Mouse (Mus musculus) CH12.LX (cell line): ENCODE measurements around the gene Mzt1. TPM values are rescaled to one million over a fixed set of nuclear protein-coding genes. Genes with fewer than 3 reads are reported as not detected.

Experiments used
- DNase-seq: peaks from one replicate; pipeline ENCODE4 v3.0.0-alpha.2; 2013; ENCODE audit errors: extremely low read depth
- H3K27ac ChIP-seq: 2 replicates; pipeline ENCODE4 v1.5.1; 2012; ENCODE audit warnings: low read depth, mild to moderate bottlenecking, control low read depth, moderate library complexity; ENCODE audit not compliant: insufficient read depth
- H3K27me3 ChIP-seq: replicated peaks from 2 replicates; pipeline ENCODE3; 2012; ENCODE audit warnings: inconsistent platforms
- H3K36me3 ChIP-seq, 2 experiments: replicated peaks in 1 of 2; 2 replicates each; pipeline versions ENCODE3 to v1.6.1; 2012; ENCODE audit warnings: inconsistent platforms in 1 of 2, low read length in 1 of 2, mild to moderate bottlenecking in 1 of 2, mixed read lengths in 1 of 2, moderate library complexity in 1 of 2; ENCODE audit not compliant: control insufficient read depth in 1 of 2, insufficient read depth in 1 of 2
- H3K4me1 ChIP-seq, 2 experiments: 2 replicates each; pipeline ENCODE4 v1.6.1; 2012; ENCODE audit warnings: inconsistent platforms in 1 of 2, moderate library complexity in 1 of 2; ENCODE audit not compliant: insufficient read depth in 2 of 2, control insufficient read depth in 1 of 2
- H3K4me2 ChIP-seq: 2 replicates; pipeline ENCODE4 v1.6.1; 2012; ENCODE audit warnings: low read depth, mild to moderate bottlenecking, control low read depth; ENCODE audit not compliant: poor library complexity, insufficient read depth, severe bottlenecking
- H3K4me3 ChIP-seq, 3 experiments: fragments of 150-350 bp in 1 of 3; sonication (generic) in 1 of 3; replicated peaks in 1 of 3; 2 replicates each; pipeline versions ENCODE3 to v1.5.1; 2011 to 2012; ENCODE audit warnings: low read depth in 2 of 3, low read length in 2 of 3, mild to moderate bottlenecking in 2 of 3, moderate library complexity in 2 of 3, control low read depth in 1 of 3, improper control_type of control experiment in 1 of 3, inconsistent platforms in 1 of 3, mixed read lengths in 1 of 3; ENCODE audit not compliant: poor library complexity in 1 of 3
- H3K79me2 ChIP-seq: replicated peaks from 2 replicates; pipeline ENCODE4 v1.6.1; 2012; ENCODE audit warnings: mild to moderate bottlenecking, moderate library complexity; ENCODE audit not compliant: control insufficient read depth, poor library complexity, insufficient read depth, severe bottlenecking; ENCODE audit errors: extremely low read depth
- H3K9ac ChIP-seq: 2 replicates; pipeline ENCODE4 v1.6.1; 2012; ENCODE audit warnings: low read depth, mild to moderate bottlenecking, control low read depth, moderate library complexity; ENCODE audit not compliant: insufficient read depth
- H3K9me3 ChIP-seq: replicated peaks from 2 replicates; pipeline ENCODE3; 2012; ENCODE audit warnings: low read length, inconsistent platforms, mixed read lengths
- CHD1 ChIP-seq: IDR thresholded peaks from 2 replicates; pipeline ENCODE4 v1.6.1; 2012; ENCODE audit warnings: low read depth, low read length, improper control_type of control experiment, inconsistent platforms
- E2F4 ChIP-seq: IDR thresholded peaks from 2 replicates; pipeline ENCODE4 v1.6.1; 2011; ENCODE audit warnings: low read depth, low read length, improper control_type of control experiment; ENCODE audit not compliant: insufficient replicate concordance
- KAT2A ChIP-seq: IDR thresholded peaks from 2 replicates; pipeline ENCODE4 v1.6.1; 2012; ENCODE audit warnings: low read length, improper control_type of control experiment, inconsistent platforms; ENCODE audit not compliant: insufficient replicate concordance
- MAFK ChIP-seq: IDR thresholded peaks from 2 replicates; pipeline ENCODE4 v1.6.1; 2011; ENCODE audit warnings: low read length, improper control_type of control experiment; ENCODE audit not compliant: insufficient replicate concordance
- MEF2A ChIP-seq: IDR thresholded peaks from 2 replicates; pipeline ENCODE4 v1.6.1; 2014; ENCODE audit warnings: low read depth, mild to moderate bottlenecking, inconsistent platforms, low read length, improper control_type of control experiment, borderline replicate concordance
- MXI1 ChIP-seq: IDR thresholded peaks from 2 replicates; pipeline ENCODE4 v1.6.1; 2011; ENCODE audit warnings: mild to moderate bottlenecking, low read depth, low read length, improper control_type of control experiment
- MYC ChIP-seq: IDR thresholded peaks from 2 replicates; pipeline ENCODE4 v1.6.1; 2011; ENCODE audit warnings: low read depth, mild to moderate bottlenecking, improper control_type of control experiment, low read length
- NRF1 ChIP-seq: IDR thresholded peaks from 2 replicates; pipeline ENCODE4 v1.6.1; 2014; ENCODE audit warnings: low read depth, mild to moderate bottlenecking, inconsistent platforms, low read length, improper control_type of control experiment, moderate library complexity
- POLR2AphosphoS2 ChIP-seq: IDR thresholded peaks from 2 replicates; pipeline ENCODE4 v1.6.1; 2011; ENCODE audit warnings: low read depth, low read length, improper control_type of control experiment
- SIN3A ChIP-seq: IDR thresholded peaks from 2 replicates; pipeline ENCODE4 v1.6.1; 2012; ENCODE audit warnings: low read length, improper control_type of control experiment, inconsistent platforms
- SMC3 ChIP-seq: IDR thresholded peaks from 2 replicates; pipeline ENCODE4 v1.6.1; 2011; ENCODE audit warnings: low read depth, low read length, improper control_type of control experiment
- TCF12 ChIP-seq: IDR thresholded peaks from 2 replicates; pipeline ENCODE4 v1.6.1; 2014; ENCODE audit warnings: low read depth, mild to moderate bottlenecking, inconsistent platforms, low read length, improper control_type of control experiment
- ZKSCAN1 ChIP-seq: IDR thresholded peaks from 2 replicates; pipeline ENCODE4 v1.6.1; 2012; ENCODE audit warnings: low read depth, inconsistent platforms, low read length, improper control_type of control experiment, borderline replicate concordance
- ZNF384 ChIP-seq: IDR thresholded peaks from 2 replicates; pipeline ENCODE4 v1.6.1; 2012; ENCODE audit warnings: low read depth, low read length, improper control_type of control experiment, inconsistent platforms
- dilution Hi-C: fragments of 300-500 bp; cut with MboI; formaldehyde crosslinking; loops from 2 replicates; pipeline ENCODE4 v1.14.3; 2020; ENCODE audit warnings: low sequenced_read_pairs; ENCODE audit not compliant: extremely low pct_unique_long_range_greater_than_20kb, extremely low pct_ligation_motif_present
- in situ Hi-C: fragments of 300-500 bp; cut with MboI; formaldehyde crosslinking; loops from 3 replicates; pipeline ENCODE4 v1.14.3; 2019; ENCODE audit warnings: low sequenced_read_pairs, low pct_ligation_motif_present, low pct_unique_long_range_greater_than_20kb, mixed read lengths
- polyA plus RNA-seq: library from polyadenylated mRNA; unstranded; fragments of >175 nt; gene quantifications from 2 replicates; pipeline ENCODE4 v1.2.1, GENCODE M21; 2012; ENCODE audit warnings: low read depth; ENCODE audit not compliant: insufficient read length
- total RNA-seq, 2 experiments: library from RNA; depleted of rRNA; stranded (reverse); fragments of 300-350 nt in 1 of 2; fragments of >200 nt in 1 of 2; gene quantifications; 2 replicates each; pipeline ENCODE4 v1.2.3; 2012 to 2014

Mzt1 gene
- total and polyA plus RNA-seq, 3 experiments, result 26.2 to 127 (median 41.0) TPM

GRCm38 (mm10) chr14:99058959-99059586, 13.1 kb upstream of the Mzt1 start:
- no peak overlapping the region for H3K27ac ChIP-seq
- H3K36me3 ChIP-seq, result peaks cover 54 to 79% of the 10 kb centered on the region in 2 experiments
- no peaks in the 10 kb centered on the region for H3K4me1 ChIP-seq
- TF ChIP-seq NRF1 (no peak), ZNF384 (no peak), E2F4 (no peak)
- no peak for DNase-seq
- H3K4me3 ChIP-seq, result no peak overlapping the region
- dilution Hi-C loops, result no loop called here
- no peak overlapping the region for H3K4me2 ChIP-seq
- H3K79me2 ChIP-seq, result no peaks in the 10 kb centered on the region; the same call in 1 of the 2 replicates
- H3K9me3 ChIP-seq, result no peaks in the 10 kb centered on the region
- in situ Hi-C loops, result no loop called here
- H3K9ac ChIP-seq, result no peak overlapping the region
- no peaks in the 10 kb centered on the region for H3K27me3 ChIP-seq

DNA sequence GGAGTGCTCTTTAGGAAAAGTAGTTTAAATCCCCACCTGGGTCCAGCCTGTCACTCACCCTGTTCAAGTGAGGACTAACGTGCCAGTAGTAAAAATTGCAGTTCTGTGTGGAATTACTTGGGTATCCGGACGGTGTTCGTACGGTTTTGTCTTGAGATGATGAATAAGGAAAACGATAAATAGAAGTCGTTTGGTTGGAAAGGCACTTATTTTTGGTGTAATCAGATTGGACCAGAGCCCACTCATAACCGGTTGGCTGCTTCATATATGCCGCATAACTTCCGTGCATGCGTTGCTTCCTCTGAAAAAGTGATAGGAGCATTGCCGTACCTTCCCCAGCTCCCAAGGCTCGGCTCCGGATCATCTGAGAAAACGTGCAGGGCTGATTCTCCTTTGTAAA, 848 bp upstream of the Mzt1 start:
- in situ Hi-C loops, result no loop called here
- no peaks in the 10 kb centered on the region for H3K27me3 ChIP-seq
- peak; percentile 47 for DNase-seq
- dilution Hi-C loops, result no loop called here
- peaks cover 16 to 36% of the 10 kb centered on the region in 2 experiments for H3K36me3 ChIP-seq
- H3K79me2 ChIP-seq, result peaks cover 60% of the 10 kb centered on the region
- H3K4me1 ChIP-seq, result peaks cover 5 to 38% of the 10 kb centered on the region in 2 experiments; a peak in 3 of 4 replicates
- no peak overlapping the region for H3K27ac ChIP-seq
- peak overlapping the region; percentile 68 to 92 (median 74) for H3K4me3 ChIP-seq
- TF ChIP-seq SMC3 (no peak), MEF2A (no peak), MYC (0 out of 2 replicates have a peak, but pooled peaks have one; percentile 1), KAT2A (no peak), SIN3A (peak; percentile 23; the same call in 1 of the 2 replicates)
- peak overlapping the region; percentile 88; the same call in 1 of the 2 replicates for H3K4me2 ChIP-seq
- H3K9me3 ChIP-seq, result no peaks in the 10 kb centered on the region
- H3K9ac ChIP-seq, result peak overlapping the region; percentile 76

DNA sequence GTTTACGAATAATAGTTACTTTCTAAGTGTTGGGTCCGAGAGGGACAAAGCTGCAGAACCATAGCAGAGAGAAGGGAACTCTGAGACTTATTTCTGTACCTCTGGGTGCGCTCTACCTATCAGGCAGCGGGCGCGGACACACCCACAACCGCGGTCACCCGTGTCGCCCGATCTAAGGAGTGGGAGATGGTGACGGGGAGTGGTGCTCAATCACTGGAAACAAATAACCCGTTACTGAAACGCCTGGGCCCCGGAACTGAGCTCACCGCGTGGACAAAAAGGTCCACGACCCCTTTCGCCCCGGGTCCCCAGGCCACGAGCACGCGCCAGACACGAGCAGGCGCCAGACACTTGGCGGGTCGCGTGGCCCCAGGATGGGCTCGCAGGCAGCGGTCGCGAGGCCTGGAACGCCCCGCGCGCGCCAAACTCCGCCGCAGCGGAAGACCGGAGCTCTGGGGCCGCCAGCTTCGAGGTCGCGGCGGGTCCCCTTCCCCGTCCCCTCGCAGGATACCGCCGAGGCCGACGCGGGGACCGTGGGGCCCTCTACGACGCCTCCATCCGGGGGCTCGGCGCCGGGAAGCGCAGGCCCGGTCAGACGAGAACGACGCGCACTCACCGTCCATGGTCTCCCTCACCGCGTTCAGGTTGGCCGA, 430 bp downstream of the Mzt1 start:
- DNase-seq, result peak; percentile 19
- Histone ChIP-seq H3K79me2 (peaks cover 71% of the 10 kb centered on the region), H3K4me3 (peak overlapping the region; percentile 58 to 94 (median 92)), H3K4me2 (peak overlapping the region; percentile 93; the same call in 1 of the 2 replicates), H3K36me3 (peaks cover 10 to 24% of the 10 kb centered on the region in 2 experiments), H3K27me3 (no peaks in the 10 kb centered on the region), H3K9me3 (no peaks in the 10 kb centered on the region), H3K4me1 (peaks cover 5 to 51% of the 10 kb centered on the region in 2 experiments; a peak in 3 of 4 replicates), H3K27ac (peak overlapping the region; percentile 78), H3K9ac (peak overlapping the region; percentile 93)
- in situ Hi-C loops (no loop called here), dilution Hi-C loops (no loop called here)
- TF ChIP-seq CHD1 (no peak), TCF12 (no peak), POLR2AphosphoS2 (no peak), MXI1 (peak; percentile 62; the same call in 1 of the 2 replicates), SMC3 (no peak), MAFK (no peak), ZKSCAN1 (no peak)
